Mouse (Mus musculus) MEL (cell line): ENCODE results near the gene Rbm28. TPM values are rescaled to one million over a fixed set of nuclear protein-coding genes. Genes with fewer than 3 reads are reported as not detected.

Source experiments
- DNase-seq: peaks from one replicate; pipeline ENCODE4 v3.0.0; 2011; ENCODE audit warnings: low read depth, low spot score
- H3K27ac ChIP-seq: 2 replicates; pipeline ENCODE4 v1.5.1; 2012; ENCODE audit warnings: low read depth, mild to moderate bottlenecking, control low read depth, low read length, moderate library complexity; ENCODE audit not compliant: control insufficient read depth
- H3K27me3 ChIP-seq, 2 experiments: fragments of 150-350 bp in 1 of 2; sonication (generic) in 1 of 2; 2 replicates each; pipeline ENCODE4 v1.6.1; 2012; ENCODE audit warnings: low read length in 2 of 2, mild to moderate bottlenecking in 2 of 2, improper control_type of control experiment in 1 of 2, moderate library complexity in 1 of 2; ENCODE audit not compliant: insufficient read depth in 2 of 2, control insufficient read depth in 1 of 2
- H3K36me3 ChIP-seq, 2 experiments: 2 replicates each; pipeline ENCODE4 v1.6.1; 2012 to 2014; ENCODE audit warnings: low read length in 2 of 2, improper control_type of control experiment in 1 of 2, inconsistent platforms in 1 of 2, mild to moderate bottlenecking in 1 of 2; ENCODE audit not compliant: insufficient read depth in 2 of 2, control insufficient read depth in 1 of 2
- H3K4me1 ChIP-seq, 2 experiments: fragments of 150-350 bp in 1 of 2; sonication (generic) in 1 of 2; 2 replicates each; pipeline ENCODE4 v1.6.1; 2012; ENCODE audit warnings: low read length in 2 of 2, improper control_type of control experiment in 1 of 2, mild to moderate bottlenecking in 1 of 2; ENCODE audit not compliant: insufficient read depth in 2 of 2, control insufficient read depth in 1 of 2
- H3K4me3 ChIP-seq, 2 experiments: fragments of 150-350 bp in 1 of 2; sonication (generic) in 1 of 2; 2 replicates each; pipeline ENCODE4 v1.5.1; 2012; ENCODE audit warnings: low read depth in 2 of 2, low read length in 2 of 2, mild to moderate bottlenecking in 2 of 2, moderate library complexity in 2 of 2, control low read depth in 1 of 2, improper control_type of control experiment in 1 of 2; ENCODE audit not compliant: control insufficient read depth in 1 of 2, insufficient read depth in 1 of 2
- H3K79me2 ChIP-seq: 2 replicates; pipeline ENCODE4 v1.6.1; 2012; ENCODE audit warnings: mild to moderate bottlenecking, low read length, moderate library complexity; ENCODE audit not compliant: control insufficient read depth, poor library complexity, insufficient read depth
- H3K9ac ChIP-seq: 2 replicates; pipeline ENCODE4 v1.6.1; 2012; ENCODE audit warnings: low read depth, mild to moderate bottlenecking, control low read depth, low read length, moderate library complexity; ENCODE audit not compliant: control insufficient read depth, poor library complexity, severe bottlenecking
- H3K9me3 ChIP-seq: fragments of 150-350 bp; sonication (generic); replicated peaks from 2 replicates; pipeline ENCODE4 v1.6.1; 2012; ENCODE audit warnings: mild to moderate bottlenecking, low read length, improper control_type of control experiment, moderate library complexity; ENCODE audit not compliant: insufficient read depth
- CHD2 ChIP-seq: IDR thresholded peaks from 2 replicates; pipeline ENCODE4 v1.6.1; 2011; ENCODE audit warnings: low read length, improper control_type of control experiment
- CTCF ChIP-seq, 3 experiments: IDR thresholded peaks in 2 of 3; conservative IDR thresholded peaks in 1 of 3; 2 replicates each; pipeline ENCODE4 v1.5.1; 2011 to 2012; ENCODE audit warnings: low read length in 3 of 3, low read depth in 2 of 3, mild to moderate bottlenecking in 2 of 3, improper control_type of control experiment in 1 of 3, inconsistent platforms in 1 of 3, mixed read lengths in 1 of 3, moderate library complexity in 1 of 3; ENCODE audit not compliant: control insufficient read depth in 1 of 3, insufficient read depth in 1 of 3, poor library complexity in 1 of 3, severe bottlenecking in 1 of 3
- E2F4 ChIP-seq: IDR thresholded peaks from 2 replicates; pipeline ENCODE4 v1.6.1; 2011; ENCODE audit warnings: low read depth, low read length, improper control_type of control experiment, borderline replicate concordance
- ELF1 ChIP-seq: IDR thresholded peaks from 2 replicates; pipeline ENCODE4 v1.6.1; 2014; ENCODE audit warnings: low read depth, mild to moderate bottlenecking, inconsistent platforms, low read length, improper control_type of control experiment, moderate library complexity
- ETS1 ChIP-seq: IDR thresholded peaks from 2 replicates; pipeline ENCODE4 v1.6.1; 2012; ENCODE audit warnings: low read depth, mild to moderate bottlenecking, inconsistent platforms, low read length, improper control_type of control experiment, moderate library complexity
- GABPA ChIP-seq: IDR thresholded peaks from 2 replicates; pipeline ENCODE4 v1.6.1; 2012; ENCODE audit warnings: low read depth, mild to moderate bottlenecking, inconsistent platforms, low read length, improper control_type of control experiment, moderate library complexity
- GATA1 ChIP-seq: IDR thresholded peaks from 2 replicates; pipeline ENCODE4 v1.6.1; 2011; ENCODE audit warnings: low read depth, low read length, improper control_type of control experiment
- JUND ChIP-seq: IDR thresholded peaks from 2 replicates; pipeline ENCODE4 v1.6.1; 2011; ENCODE audit warnings: low read depth, mild to moderate bottlenecking, improper control_type of control experiment, low read length
- KAT2A ChIP-seq: conservative IDR thresholded peaks from 2 replicates; pipeline ENCODE4 v1.6.1; 2012; ENCODE audit warnings: low read depth, low read length, improper control_type of control experiment, inconsistent platforms
- MAFK ChIP-seq: IDR thresholded peaks from 2 replicates; pipeline ENCODE4 v1.6.1; 2011; ENCODE audit warnings: low read depth, mild to moderate bottlenecking, low read length, improper control_type of control experiment, borderline replicate concordance
- MAX ChIP-seq: IDR thresholded peaks from 2 replicates; pipeline ENCODE4 v1.6.1; 2011; ENCODE audit warnings: low read length, improper control_type of control experiment
- MAZ ChIP-seq: IDR thresholded peaks from 2 replicates; pipeline ENCODE4 v1.6.1; 2012; ENCODE audit warnings: low read depth, mild to moderate bottlenecking, inconsistent platforms, low read length, improper control_type of control experiment
- MEF2A ChIP-seq: IDR thresholded peaks from 2 replicates; pipeline ENCODE4 v1.6.1; 2014; ENCODE audit warnings: low read depth, mild to moderate bottlenecking, inconsistent platforms, low read length, improper control_type of control experiment; ENCODE audit not compliant: poor library complexity, insufficient replicate concordance, severe bottlenecking; ENCODE audit errors: extremely low read depth
- MXI1 ChIP-seq: IDR thresholded peaks from 2 replicates; pipeline ENCODE4 v1.6.1; 2011; ENCODE audit warnings: mild to moderate bottlenecking, low read depth, low read length, improper control_type of control experiment
- NRF1 ChIP-seq: IDR thresholded peaks from 2 replicates; pipeline ENCODE4 v1.6.1; 2014; ENCODE audit warnings: low read depth, mild to moderate bottlenecking, inconsistent platforms, low read length, improper control_type of control experiment, moderate library complexity; ENCODE audit not compliant: poor library complexity, insufficient read depth, severe bottlenecking
- POLR2A ChIP-seq, 2 experiments: IDR thresholded peaks; 2 replicates each; pipeline ENCODE4 v1.6.1; 2011 to 2012; ENCODE audit warnings: low read length in 2 of 2, mild to moderate bottlenecking in 2 of 2, control low read depth in 1 of 2, improper control_type of control experiment in 1 of 2, low read depth in 1 of 2, moderate library complexity in 1 of 2; ENCODE audit not compliant: control insufficient read depth in 1 of 2, insufficient read depth in 1 of 2, poor library complexity in 1 of 2
- POLR2AphosphoS2 ChIP-seq: IDR thresholded peaks from 2 replicates; pipeline ENCODE4 v1.6.1; 2011; ENCODE audit warnings: low read length, improper control_type of control experiment
- POLR2AphosphoS5 ChIP-seq: IDR thresholded peaks from 2 replicates; pipeline ENCODE4 v1.6.1; 2012; ENCODE audit warnings: low read depth, borderline replicate concordance, mild to moderate bottlenecking, inconsistent platforms, low read length, moderate library complexity, mixed read lengths
- RAD21 ChIP-seq: IDR thresholded peaks from 2 replicates; pipeline ENCODE4 v1.6.1; 2011; ENCODE audit warnings: mild to moderate bottlenecking, low read depth, low read length, improper control_type of control experiment
- SIN3A ChIP-seq: IDR thresholded peaks from 2 replicates; pipeline ENCODE4 v1.6.1; 2012; ENCODE audit warnings: low read length, improper control_type of control experiment, inconsistent platforms
- SMC3 ChIP-seq: IDR thresholded peaks from 2 replicates; pipeline ENCODE4 v1.6.1; 2011; ENCODE audit warnings: low read depth, low read length, improper control_type of control experiment
- TAL1 ChIP-seq: IDR thresholded peaks from 2 replicates; pipeline ENCODE4 v1.6.1; 2012; ENCODE audit warnings: mild to moderate bottlenecking, inconsistent platforms, low read length, moderate library complexity, mixed read lengths
- TCF12 ChIP-seq: IDR thresholded peaks from 2 replicates; pipeline ENCODE4 v1.6.1; 2014; ENCODE audit warnings: low read depth, mild to moderate bottlenecking, inconsistent platforms, low read length, improper control_type of control experiment, moderate library complexity
- UBTF ChIP-seq: IDR thresholded peaks from 2 replicates; pipeline ENCODE4 v1.6.1; 2012; ENCODE audit warnings: low read depth, mild to moderate bottlenecking, inconsistent platforms, low read length, improper control_type of control experiment, moderate library complexity, borderline replicate concordance; ENCODE audit not compliant: insufficient read depth
- USF2 ChIP-seq, 2 experiments: IDR thresholded peaks; 2 replicates each; pipeline ENCODE4 v1.6.1; 2011 to 2012; ENCODE audit warnings: improper control_type of control experiment in 2 of 2, low read length in 2 of 2, borderline replicate concordance in 1 of 2, inconsistent platforms in 1 of 2, low read depth in 1 of 2, mild to moderate bottlenecking in 1 of 2; ENCODE audit not compliant: insufficient read depth in 1 of 2
- ZC3H11A ChIP-seq: IDR thresholded peaks from 2 replicates; pipeline ENCODE4 v1.6.1; 2012; ENCODE audit warnings: low read depth, mild to moderate bottlenecking, inconsistent platforms, low read length, improper control_type of control experiment
- ZMIZ1 ChIP-seq: IDR thresholded peaks from 2 replicates; pipeline ENCODE4 v1.6.1; 2012; ENCODE audit warnings: low read depth, mild to moderate bottlenecking, inconsistent platforms, low read length, improper control_type of control experiment, moderate library complexity
- polyA plus RNA-seq, 2 experiments: library from polyadenylated mRNA; stranded (reverse) in 1 of 2; unstranded in 1 of 2; fragments of >175 nt in 1 of 2; fragments of >200 nt in 1 of 2; gene quantifications; 2 replicates each; pipeline versions ENCODE4 v1.2.1 to v1.2.4; 2012; ENCODE audit warnings: low replicate concordance in 2 of 2, low read depth in 1 of 2; ENCODE audit not compliant: insufficient read length in 2 of 2, insufficient read depth in 1 of 2, missing spikeins in 1 of 2
- total RNA-seq: library from RNA; depleted of rRNA; stranded (reverse); fragments of 300-350 nt; gene quantifications from 2 replicates; pipeline ENCODE4 v1.2.3, GENCODE M21; 2012

The Rbm28 gene
- total and polyA plus RNA-seq, 3 experiments: 48.2 to 312 (median 91.2) TPM

DNA sequence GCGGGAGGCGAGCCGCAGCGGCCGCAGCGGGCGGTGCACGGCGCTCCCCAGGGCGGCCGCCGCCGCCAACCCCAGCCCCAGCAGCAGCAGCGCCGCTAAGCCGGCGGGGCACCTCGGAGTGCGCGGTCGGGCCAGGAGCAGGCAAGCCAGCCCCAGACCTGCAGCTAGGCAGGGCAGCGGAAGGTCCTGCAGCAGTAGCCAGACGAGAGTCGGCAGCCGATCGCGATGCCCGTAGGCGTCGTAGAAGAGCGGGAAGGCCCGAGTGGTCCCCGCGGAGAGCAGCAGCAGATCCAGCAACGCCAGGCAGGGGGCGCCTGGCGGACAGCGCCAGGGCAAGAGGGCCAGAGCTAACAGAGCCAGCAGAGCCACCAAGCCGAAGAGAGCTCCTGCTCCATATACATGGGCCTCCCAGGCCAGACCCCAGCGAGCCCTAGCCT is 6.2 kb upstream of the Rbm28 start:
- H3K9me3 ChIP-seq: no peaks in the 10 kb centered on the region
- no peaks in the 10 kb centered on the region for H3K4me1 ChIP-seq
- H3K4me3 ChIP-seq: peak overlapping the region; percentile 54 to 56; a peak in 3 of 4 replicates
- peaks cover 9 to 24% of the 10 kb centered on the region in 2 experiments for H3K27me3 ChIP-seq
- H3K9ac ChIP-seq: peak overlapping the region; percentile 56
- no peaks in the 10 kb centered on the region for H3K79me2 ChIP-seq
- DNase-seq: peak; percentile 81
- TF ChIP-seq RAD21 (peak; percentile 40), NRF1 (no peak), POLR2A (IDR thresholded peaks at IDR 0.05; ENCODE audit: control insufficient read depth in 1 of 2, insufficient read depth in 1 of 2, low read depth in 1 of 2, low read length in 2 of 2, poor library complexity in 1 of 2) (no peak), SIN3A (no peak), ELF1 (no peak), UBTF (0 out of 2 replicates have a peak, but pooled peaks have one; percentile 56), MAFK (no peak), ZC3H11A (peak; percentile 28; the same call in 1 of the 2 replicates), MAZ (no peak), JUND (no peak), GABPA (no peak), MAX (0 out of 2 replicates have a peak, but pooled peaks have one; percentile 15), ETS1 (no peak), CTCF (IDR thresholded peaks at IDR 0.05 in 2 of 3, conservative IDR thresholded peaks at IDR 0.05 in 1 of 3; ENCODE audit: control insufficient read depth in 1 of 3, insufficient read depth in 1 of 3, low read depth in 2 of 3, low read length in 3 of 3, poor library complexity in 1 of 3, severe bottlenecking in 1 of 3) (peak; percentile 58 to 87 (median 75)), MEF2A (no peak), MXI1 (no peak), GATA1 (no peak), USF2 (IDR thresholded peaks at IDR 0.05; ENCODE audit: borderline replicate concordance in 1 of 2, insufficient read depth in 1 of 2, low read depth in 1 of 2, low read length in 2 of 2) (no peak), TCF12 (no peak), CHD2 (no peak), ZMIZ1 (no peak), KAT2A (no peak), E2F4 (no peak), TAL1 (no peak), POLR2AphosphoS2 (no peak), SMC3 (peak; percentile 78), POLR2AphosphoS5 (no peak)
- no peaks in the 10 kb centered on the region for H3K36me3 ChIP-seq
- H3K27ac ChIP-seq: no peak overlapping the region
